Mouse (Mus musculus) embryonic facial prominence, embryonic 12.5 days (tissue): ENCODE results near the gene Cadm1. TPM values are rescaled to one million over a fixed set of nuclear protein-coding genes. Genes with fewer than 3 reads are reported as not detected.

ENCODE experiments used
- ATAC-seq: fragments of 200-750 bp; cut with Nextera tagmentation; 2 replicates; pipeline ENCODE4 v1.8.0; 2017; ENCODE audit not compliant: insufficient number of reproducible peaks, insufficient read depth, low FRiP score, low TSS enrichment
- H3K27ac ChIP-seq: fragments of 300-500 bp; sonication (generic); 2 replicates; pipeline ENCODE4 v1.5.1; 2016; ENCODE audit warnings: mild to moderate bottlenecking
- H3K27me3 ChIP-seq: fragments of 300-500 bp; sonication (generic); 2 replicates; pipeline ENCODE4 v1.6.1; 2016; ENCODE audit warnings: mild to moderate bottlenecking, moderate library complexity
- H3K36me3 ChIP-seq: fragments of 300-500 bp; sonication (generic); 2 replicates; pipeline ENCODE4 v1.6.1; 2016; ENCODE audit warnings: mild to moderate bottlenecking
- H3K4me1 ChIP-seq: fragments of 300-500 bp; sonication (generic); 2 replicates; pipeline ENCODE4 v1.6.1; 2016
- H3K4me2 ChIP-seq: fragments of 300-500 bp; sonication (generic); replicated peaks from 2 replicates; pipeline ENCODE4 v1.6.1; 2016; ENCODE audit warnings: mild to moderate bottlenecking, moderate library complexity
- H3K4me3 ChIP-seq: fragments of 300-500 bp; sonication (generic); 2 replicates; pipeline ENCODE4 v1.5.1; 2016; ENCODE audit warnings: mild to moderate bottlenecking
- H3K9ac ChIP-seq: fragments of 300-500 bp; sonication (generic); 2 replicates; pipeline ENCODE4 v1.6.1; 2016; ENCODE audit warnings: mild to moderate bottlenecking, moderate library complexity
- H3K9me3 ChIP-seq: fragments of 300-500 bp; sonication (generic); 2 replicates; pipeline ENCODE4 v1.6.1; 2016; ENCODE audit warnings: mild to moderate bottlenecking, moderate library complexity
- WGBS: fragments of 180-500 bp; shearing (Covaris S2); methylation state at CpG from one replicate; pipeline ENCODE4 v1.1.7; 2016; 5-methylcytosine and 5-hydroxymethylcytosine counted together
- polyA plus RNA-seq: library from polyadenylated mRNA; unstranded; fragments of >200 nt; fragmentation: Nextera tagmentation; extraction: Ambion mirVana; gene quantifications from 2 replicates; pipeline ENCODE4 v1.2.1, GENCODE M21; 2016

The Cadm1 gene
- polyA plus RNA-seq, 1 experiment from 2014 or later = 73.9 TPM

DNA sequence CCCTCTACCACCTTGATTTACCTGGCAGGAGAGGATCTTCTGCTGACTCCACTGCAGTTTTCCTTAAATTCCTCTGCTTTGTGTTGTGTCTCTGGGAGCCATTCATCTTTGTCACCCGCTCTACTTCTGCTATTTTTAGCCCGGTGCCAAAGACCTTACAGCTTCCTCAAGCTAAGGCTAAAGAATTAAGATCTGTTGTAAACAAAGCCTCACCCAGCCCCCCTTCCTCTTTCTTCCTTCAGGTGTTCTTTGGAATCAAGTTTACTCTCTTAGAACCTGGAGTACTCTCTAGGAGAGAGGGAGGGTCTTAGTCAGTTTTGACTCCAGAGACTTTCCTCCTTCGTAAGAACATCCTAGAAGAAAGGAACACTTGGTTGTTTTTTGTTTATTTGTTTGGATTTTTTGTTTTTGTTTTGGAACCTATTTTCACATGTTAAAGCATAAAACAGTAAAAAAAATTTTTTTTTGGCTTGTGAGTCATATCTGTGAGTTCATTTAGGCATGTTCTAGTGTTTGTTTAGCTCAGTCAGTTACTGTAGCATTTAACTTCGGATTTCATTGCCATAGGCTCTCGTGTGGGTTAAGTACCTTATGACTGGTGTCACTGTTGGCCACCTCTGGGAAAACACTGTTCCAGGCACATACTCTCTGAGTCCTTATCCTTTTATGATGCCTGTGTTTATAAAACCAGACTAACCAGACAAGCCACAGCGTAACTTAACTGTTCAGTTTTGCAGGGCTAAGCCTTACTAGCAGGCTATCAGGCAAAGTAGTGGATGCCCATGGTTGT lies 51.8 kb downstream of the Cadm1 start:
- no peaks in the 10 kb centered on the region for H3K27me3 ChIP-seq
- 71% methylated on average over 6 of the region's 6 CpGs for WGBS
- H3K27ac ChIP-seq = no peak overlapping the region
- no peak for ATAC-seq
- H3K4me1 ChIP-seq = peaks cover 16% of the 10 kb centered on the region
- no peak overlapping the region for H3K9ac ChIP-seq
- no peak overlapping the region for H3K4me2 ChIP-seq
- H3K36me3 ChIP-seq = no peaks in the 10 kb centered on the region
- H3K9me3 ChIP-seq = no peaks in the 10 kb centered on the region
- no peak overlapping the region for H3K4me3 ChIP-seq

DNA sequence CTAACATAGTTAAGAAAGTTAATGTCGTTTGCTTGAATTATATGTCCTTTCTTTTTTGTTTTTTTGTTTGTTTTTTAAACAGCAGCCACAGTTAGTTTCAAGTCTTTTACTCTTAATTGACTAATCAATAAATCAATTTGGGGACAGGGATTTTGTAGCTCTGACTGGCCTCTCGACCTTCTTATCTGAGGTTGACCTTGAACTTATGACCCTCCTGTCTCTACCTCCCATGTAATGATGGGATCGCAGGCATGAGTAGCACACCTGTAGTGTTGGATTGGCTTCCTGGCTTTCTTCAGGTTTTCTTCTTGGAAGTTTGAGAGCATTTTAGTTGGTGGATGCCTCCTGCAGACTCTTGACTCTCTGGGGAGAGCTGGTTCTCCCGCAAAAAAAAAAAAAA lies 53.3 kb downstream of the Cadm1 start:
- H3K27ac ChIP-seq = no peak overlapping the region
- no peak overlapping the region for H3K4me2 ChIP-seq
- no peaks in the 10 kb centered on the region for H3K36me3 ChIP-seq
- no peaks in the 10 kb centered on the region for H3K27me3 ChIP-seq
- no peak overlapping the region for H3K4me3 ChIP-seq
- WGBS = 81% methylated on average over 4 of the region's 4 CpGs
- ATAC-seq = no peak
- H3K9me3 ChIP-seq = no peaks in the 10 kb centered on the region
- H3K4me1 ChIP-seq = peaks cover 20% of the 10 kb centered on the region
- no peak overlapping the region for H3K9ac ChIP-seq

DNA sequence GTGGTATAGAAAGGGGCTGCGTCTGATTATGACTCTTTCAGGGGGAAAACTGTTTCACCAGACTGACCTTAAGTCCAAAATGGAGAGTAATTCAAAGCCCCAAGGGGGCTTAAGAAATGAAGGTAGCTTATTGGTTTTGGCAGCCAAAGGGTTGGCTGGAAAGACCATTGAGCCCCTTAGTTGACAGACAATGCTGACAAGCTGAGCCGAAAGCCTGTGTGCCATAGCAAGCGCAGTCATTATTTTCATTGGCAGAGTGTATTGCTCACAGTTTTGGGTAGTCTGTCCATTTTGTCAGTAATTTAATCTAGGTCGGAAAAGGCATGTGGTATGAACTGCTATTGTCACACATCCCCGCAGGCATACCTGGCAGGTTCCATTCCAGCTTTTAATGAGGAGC lies 56.2 kb downstream of the Cadm1 start:
- WGBS = 47% methylated on average over 5 of the region's 5 CpGs
- peaks cover 18% of the 10 kb centered on the region for H3K4me1 ChIP-seq
- no peaks in the 10 kb centered on the region for H3K36me3 ChIP-seq
- no peak overlapping the region for H3K4me3 ChIP-seq
- no peak overlapping the region for H3K4me2 ChIP-seq
- no peaks in the 10 kb centered on the region for H3K9me3 ChIP-seq
- no peak overlapping the region for H3K27ac ChIP-seq
- no peaks in the 10 kb centered on the region for H3K27me3 ChIP-seq
- no peak overlapping the region for H3K9ac ChIP-seq
- no peak for ATAC-seq

DNA sequence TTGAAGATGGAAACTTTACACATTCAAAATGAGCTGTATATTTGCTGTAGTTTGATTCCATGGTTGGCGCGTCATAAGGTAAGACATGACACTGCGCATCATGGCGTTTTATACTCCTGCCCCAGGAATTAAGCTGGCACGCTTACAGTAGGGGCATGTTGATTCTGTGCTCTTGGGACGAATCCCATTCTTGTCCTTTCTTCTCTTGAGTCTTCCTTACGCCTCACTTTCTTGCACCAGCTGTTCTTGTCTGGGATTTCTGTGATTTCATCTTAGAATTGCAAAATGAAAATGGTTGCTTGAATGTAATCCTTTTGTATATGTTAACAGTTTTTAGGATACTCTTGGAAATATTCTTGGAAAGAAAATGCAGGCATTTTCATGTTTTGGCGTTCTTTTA lies 56.9 kb downstream of the Cadm1 start:
- no peak overlapping the region for H3K4me2 ChIP-seq
- ATAC-seq = no peak
- 89% methylated on average over 8 of the region's 8 CpGs for WGBS
- H3K4me1 ChIP-seq = peaks cover 18% of the 10 kb centered on the region
- H3K4me3 ChIP-seq = no peak overlapping the region
- no peaks in the 10 kb centered on the region for H3K27me3 ChIP-seq
- H3K36me3 ChIP-seq = no peaks in the 10 kb centered on the region
- H3K9me3 ChIP-seq = no peaks in the 10 kb centered on the region
- no peak overlapping the region for H3K27ac ChIP-seq
- no peak overlapping the region for H3K9ac ChIP-seq

DNA sequence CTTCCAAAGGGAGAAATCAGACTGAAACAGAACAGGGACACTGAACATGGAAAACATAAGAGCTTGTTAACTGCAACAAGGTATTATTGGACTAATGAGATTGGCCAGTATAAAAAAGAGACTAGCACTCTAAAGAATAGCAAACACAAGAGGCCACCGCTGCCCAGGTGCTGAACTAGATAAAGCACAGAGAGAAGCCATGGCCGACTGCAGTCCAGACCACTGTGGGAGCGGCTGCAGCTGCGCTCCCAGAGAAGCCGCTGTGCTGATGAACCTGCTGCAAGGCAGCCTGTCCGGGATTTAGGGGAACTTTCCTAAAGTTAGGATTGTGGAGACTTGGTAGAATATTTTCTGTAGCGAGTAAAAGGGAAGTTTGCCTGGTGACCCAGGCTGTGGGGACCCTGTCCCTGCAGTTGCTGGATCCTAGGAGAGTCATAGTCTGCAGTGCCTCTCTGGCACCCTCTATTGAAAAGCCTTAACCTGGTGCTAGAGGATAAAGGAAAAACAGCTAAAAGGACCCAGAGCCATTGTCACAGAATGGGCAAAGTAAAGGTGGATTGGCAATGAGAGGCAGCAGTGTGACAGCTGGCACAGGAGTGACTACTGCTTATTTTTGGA lies 57.7 kb downstream of the Cadm1 start:
- Histone ChIP-seq H3K9ac (no peak overlapping the region), H3K4me1 (peaks cover 18% of the 10 kb centered on the region), H3K4me3 (no peak overlapping the region), H3K9me3 (no peaks in the 10 kb centered on the region), H3K27me3 (no peaks in the 10 kb centered on the region), H3K4me2 (no peak overlapping the region), H3K27ac (no peak overlapping the region), H3K36me3 (no peaks in the 10 kb centered on the region)
- no peak for ATAC-seq
- 64% methylated on average over 7 of the region's 7 CpGs for WGBS

DNA sequence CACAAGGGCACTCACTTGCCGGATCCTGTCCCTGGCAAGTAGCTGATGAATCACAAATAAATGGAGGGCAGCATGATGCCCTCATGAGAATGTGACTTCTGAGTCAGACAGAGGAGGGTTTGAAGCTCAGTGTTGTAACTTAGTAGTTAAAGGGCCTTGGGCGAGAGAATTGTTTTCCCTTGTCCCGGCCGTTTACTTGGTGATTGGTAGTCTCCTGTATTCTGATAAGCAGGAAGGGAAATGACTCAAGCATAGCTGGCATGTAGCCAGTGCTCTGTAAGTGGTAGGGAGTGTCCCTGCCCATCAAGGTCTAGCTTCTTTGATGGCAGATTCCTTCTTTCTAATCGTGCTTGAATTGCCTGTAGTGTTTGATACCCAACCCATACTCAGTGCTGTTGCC lies 59.9 kb downstream of the Cadm1 start:
- no peak overlapping the region for H3K9ac ChIP-seq
- no peak overlapping the region for H3K27ac ChIP-seq
- H3K9me3 ChIP-seq = no peaks in the 10 kb centered on the region
- no peaks in the 10 kb centered on the region for H3K27me3 ChIP-seq
- no peak for ATAC-seq
- peaks cover 13% of the 10 kb centered on the region for H3K4me1 ChIP-seq
- H3K4me3 ChIP-seq = no peak overlapping the region
- WGBS = 73% methylated on average over 5 of the region's 5 CpGs
- H3K36me3 ChIP-seq = no peaks in the 10 kb centered on the region
- H3K4me2 ChIP-seq = no peak overlapping the region

DNA sequence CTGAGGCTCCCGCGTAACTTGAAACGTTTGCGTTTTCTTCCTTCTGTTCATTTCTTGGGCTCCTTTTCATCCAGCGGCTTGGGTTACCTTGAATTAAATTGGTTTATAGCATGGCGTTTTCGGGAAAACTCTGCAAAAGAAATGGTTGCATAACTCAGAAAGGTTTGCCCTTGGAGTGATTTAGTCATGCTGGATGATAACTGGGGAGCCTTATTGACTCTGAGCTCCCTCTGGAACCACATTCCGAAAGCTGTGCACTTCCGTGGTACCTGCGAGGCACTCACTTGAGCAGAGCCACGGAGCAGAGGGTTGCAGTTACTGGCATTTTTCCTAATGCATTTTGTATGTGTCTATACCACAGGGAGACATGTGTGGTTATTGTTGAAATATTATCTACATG lies 71.6 kb downstream of the Cadm1 start:
- Histone ChIP-seq H3K27me3 (no peaks in the 10 kb centered on the region), H3K4me2 (no peak overlapping the region), H3K4me1 (peaks cover 10% of the 10 kb centered on the region; the same call in 1 of the 2 replicates), H3K4me3 (no peak overlapping the region), H3K27ac (no peak overlapping the region), H3K36me3 (no peaks in the 10 kb centered on the region), H3K9ac (no peak overlapping the region), H3K9me3 (no peaks in the 10 kb centered on the region)
- WGBS = 67% methylated on average over 11 of the region's 11 CpGs
- no peak for ATAC-seq

DNA sequence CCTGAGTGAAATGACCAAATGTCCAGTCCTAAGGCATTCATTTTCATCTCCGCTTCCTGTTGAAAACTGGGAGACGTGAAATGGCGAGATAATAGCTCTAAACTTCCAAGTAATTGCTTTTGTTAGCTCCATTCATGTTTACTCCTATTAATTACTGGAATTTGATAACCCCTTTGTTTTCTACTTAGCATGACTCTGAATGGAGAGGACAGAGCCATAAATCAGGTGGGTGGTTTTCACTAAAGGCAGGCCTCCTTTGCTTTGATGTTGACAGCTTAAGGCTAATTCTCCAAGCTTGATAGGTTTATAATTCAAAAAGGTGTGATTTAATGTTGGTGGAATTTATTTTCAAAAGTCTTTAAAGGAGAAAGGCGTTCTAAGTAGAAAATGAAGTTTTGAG lies 74.0 kb downstream of the Cadm1 start:
- peaks cover 10% of the 10 kb centered on the region; the same call in 1 of the 2 replicates for H3K4me1 ChIP-seq
- WGBS = 70% methylated on average over 4 of the region's 4 CpGs
- no peaks in the 10 kb centered on the region for H3K27me3 ChIP-seq
- H3K4me2 ChIP-seq = no peak overlapping the region
- no peaks in the 10 kb centered on the region for H3K9me3 ChIP-seq
- H3K9ac ChIP-seq = no peak overlapping the region
- ATAC-seq = no peak
- no peaks in the 10 kb centered on the region for H3K36me3 ChIP-seq
- no peak overlapping the region for H3K27ac ChIP-seq
- no peak overlapping the region for H3K4me3 ChIP-seq

DNA sequence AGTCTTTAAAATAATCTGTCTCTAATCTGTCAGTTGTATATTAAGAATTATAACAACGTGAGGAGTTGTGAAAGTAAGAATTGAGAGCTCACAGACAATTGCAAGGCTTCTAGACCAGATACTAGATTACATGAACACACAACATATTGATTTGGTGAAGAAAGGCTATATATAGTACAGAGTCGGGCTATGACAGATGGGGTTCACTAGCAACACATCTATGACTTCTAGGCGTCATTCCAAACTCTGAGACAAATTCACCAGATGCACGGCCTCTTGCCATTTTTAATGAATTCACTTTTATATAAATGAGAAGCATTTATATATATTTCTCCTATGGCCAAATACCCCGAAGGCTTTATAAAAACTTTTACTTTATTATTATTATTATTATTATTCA lies 75.7 kb downstream of the Cadm1 start:
- Histone ChIP-seq H3K9me3 (no peaks in the 10 kb centered on the region), H3K4me1 (peaks cover 16% of the 10 kb centered on the region; the same call in 1 of the 2 replicates), H3K4me3 (no peak overlapping the region), H3K27ac (no peak overlapping the region), H3K27me3 (no peaks in the 10 kb centered on the region), H3K36me3 (no peaks in the 10 kb centered on the region), H3K4me2 (no peak overlapping the region), H3K9ac (no peak overlapping the region)
- no peak for ATAC-seq
- 87% methylated on average over 5 of the region's 5 CpGs for WGBS

DNA sequence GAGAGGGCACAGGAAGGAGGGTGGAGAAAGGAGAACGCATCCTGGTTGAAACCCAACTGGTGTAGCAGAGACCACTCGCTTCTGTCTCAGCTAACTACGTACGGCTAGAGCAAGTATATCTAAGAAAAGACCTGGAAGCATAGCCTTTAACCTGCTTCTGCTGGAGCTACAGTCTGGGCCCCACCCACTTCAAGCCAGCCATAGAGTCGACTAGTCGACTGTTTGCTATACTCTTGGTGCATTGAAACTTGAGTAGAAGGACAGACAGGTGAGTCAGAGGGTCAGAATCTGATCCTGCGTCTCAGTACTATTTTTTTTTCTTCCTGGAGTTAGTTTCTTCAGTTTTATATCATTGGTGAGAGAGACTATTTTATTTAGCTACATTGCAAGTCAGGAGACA lies 78.5 kb downstream of the Cadm1 start:
- H3K27ac ChIP-seq = no peak overlapping the region
- no peaks in the 10 kb centered on the region for H3K36me3 ChIP-seq
- no peak for ATAC-seq
- no peaks in the 10 kb centered on the region for H3K27me3 ChIP-seq
- no peak overlapping the region for H3K9ac ChIP-seq
- 55% methylated on average over 7 of the region's 7 CpGs for WGBS
- H3K9me3 ChIP-seq = no peaks in the 10 kb centered on the region
- no peak overlapping the region for H3K4me2 ChIP-seq
- no peak overlapping the region for H3K4me3 ChIP-seq
- peaks cover 27% of the 10 kb centered on the region for H3K4me1 ChIP-seq

DNA sequence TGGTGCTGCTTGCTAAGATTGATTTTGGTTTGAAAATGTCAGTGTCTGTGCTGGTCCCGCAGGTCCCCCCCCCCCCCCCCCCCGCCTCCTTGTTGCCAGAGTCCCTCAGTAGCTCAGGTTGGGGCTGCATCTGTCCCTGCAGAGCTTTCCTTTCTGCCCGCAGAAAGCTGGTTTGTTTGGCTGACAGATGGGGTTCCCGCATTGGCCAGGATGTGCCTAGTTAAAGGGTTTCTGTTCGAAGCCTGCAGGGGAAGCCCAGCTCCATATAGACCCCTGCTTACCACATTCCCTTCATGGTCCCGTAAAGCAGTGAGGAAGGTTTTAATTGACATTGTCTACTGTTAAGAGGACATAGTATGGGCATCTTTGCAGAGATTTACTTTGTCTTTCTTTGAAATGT lies 78.9 kb downstream of the Cadm1 start:
- H3K4me2 ChIP-seq = no peak overlapping the region
- no peak overlapping the region for H3K9ac ChIP-seq
- no peaks in the 10 kb centered on the region for H3K27me3 ChIP-seq
- no peak for ATAC-seq
- H3K4me1 ChIP-seq = peaks cover 27% of the 10 kb centered on the region
- no peak overlapping the region for H3K4me3 ChIP-seq
- WGBS = 53% methylated on average over 5 of the region's 6 CpGs
- H3K27ac ChIP-seq = no peak overlapping the region
- no peaks in the 10 kb centered on the region for H3K36me3 ChIP-seq
- H3K9me3 ChIP-seq = no peaks in the 10 kb centered on the region

DNA sequence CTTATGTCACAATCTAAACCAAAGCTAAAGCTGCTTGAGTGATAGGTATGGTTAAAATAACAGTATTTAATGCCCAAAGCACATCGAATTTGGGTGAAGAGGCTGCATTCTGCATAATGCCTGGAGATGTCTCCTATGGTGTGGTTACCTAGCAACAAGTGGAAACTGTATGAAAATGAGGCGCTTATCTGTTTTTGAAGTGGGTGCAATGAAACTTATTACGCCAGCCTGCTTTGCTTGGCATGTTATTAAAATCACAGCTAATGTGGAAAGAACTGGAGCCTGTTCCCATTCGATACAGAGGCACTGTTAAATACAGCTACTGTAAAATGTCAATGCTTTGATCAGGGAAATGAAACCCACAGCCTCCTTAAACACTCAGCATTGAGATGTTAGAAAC lies 79.5 kb downstream of the Cadm1 start:
- Histone ChIP-seq H3K36me3 (no peaks in the 10 kb centered on the region), H3K27me3 (no peaks in the 10 kb centered on the region), H3K4me2 (no peak overlapping the region), H3K27ac (no peak overlapping the region), H3K9me3 (no peaks in the 10 kb centered on the region), H3K4me3 (no peak overlapping the region), H3K4me1 (peaks cover 27% of the 10 kb centered on the region), H3K9ac (no peak overlapping the region)
- 80% methylated on average over 4 of the region's 4 CpGs for WGBS
- ATAC-seq = no peak
